Mouse (Mus musculus) brain, embryonic 18.5 days (tissue): Measurements from ENCODE around the gene Ednra.

ENCODE experiments used
- DNase-seq: peaks from one replicate; pipeline ENCODE4 v3.0.0-alpha.2; 2012; ENCODE audit warnings: low read depth, low spot score

Ednra gene

DNA sequence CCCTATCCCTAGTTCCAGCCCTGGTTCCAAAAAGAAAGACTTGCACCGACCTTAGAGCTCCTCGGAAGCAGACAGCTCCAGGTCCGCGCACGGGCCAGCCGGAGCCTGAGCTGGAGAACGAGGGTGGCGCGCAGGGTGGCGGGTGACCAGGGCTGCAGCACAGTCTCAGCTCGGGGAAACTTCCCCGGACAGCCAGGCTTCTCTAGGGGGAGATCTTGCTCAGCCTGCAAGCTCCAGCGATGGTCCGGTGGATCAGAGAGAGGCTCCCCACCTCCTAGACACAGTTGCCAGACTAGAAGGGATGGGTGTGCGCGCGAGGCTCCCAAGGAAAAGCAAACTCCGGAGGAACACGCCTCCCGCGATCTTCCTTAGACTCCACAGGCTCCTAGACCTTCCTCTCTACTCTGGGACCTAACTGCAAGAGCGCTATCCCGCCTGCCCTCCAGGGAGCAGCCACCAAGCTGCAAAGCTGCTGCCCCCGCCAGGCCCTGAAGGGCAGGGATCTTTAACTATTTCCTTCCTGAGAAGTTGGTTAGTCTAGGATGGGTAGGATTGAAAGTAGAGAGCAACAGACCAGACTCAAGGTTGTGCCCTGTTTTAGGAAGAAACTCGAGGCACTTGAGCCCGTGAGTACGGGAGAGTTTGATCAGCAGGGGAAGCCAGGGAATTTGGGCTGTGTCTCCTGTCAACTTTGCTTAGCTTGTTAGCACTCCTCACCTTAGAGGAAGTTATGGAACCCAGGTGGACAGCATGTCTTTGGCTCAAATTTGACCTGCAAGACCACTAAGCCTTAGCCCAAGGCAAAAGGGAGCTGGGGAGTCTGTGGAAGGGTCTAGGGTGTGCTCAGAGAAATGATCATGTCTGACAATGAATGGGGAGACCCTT, at the start of gene Ednra:
Gene Ednra, minus strand, starts transcription at position 419 of the 885 bp plus-strand sequence.
- DNase-seq: no peak

DNA sequence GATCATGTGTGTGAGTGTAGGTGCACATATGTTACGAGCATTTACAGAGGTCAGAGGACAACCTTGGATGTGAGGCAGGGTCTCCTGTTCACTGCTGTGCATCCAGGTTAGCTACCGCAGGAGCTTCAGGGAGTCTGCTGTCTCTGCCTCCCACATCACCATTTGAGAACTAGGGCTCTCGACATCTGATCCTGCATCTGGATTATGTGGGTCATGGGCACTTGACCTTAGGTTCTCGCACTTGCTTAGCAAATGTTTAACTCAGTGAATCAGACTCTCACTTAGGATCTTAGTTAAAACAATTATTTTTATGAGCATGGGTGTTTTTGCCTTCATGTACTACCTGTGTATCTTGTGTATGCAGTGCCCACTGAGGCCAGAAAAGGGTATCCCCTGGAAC, 49.6 kb upstream of the Ednra start:
- no peak for DNase-seq

DNA sequence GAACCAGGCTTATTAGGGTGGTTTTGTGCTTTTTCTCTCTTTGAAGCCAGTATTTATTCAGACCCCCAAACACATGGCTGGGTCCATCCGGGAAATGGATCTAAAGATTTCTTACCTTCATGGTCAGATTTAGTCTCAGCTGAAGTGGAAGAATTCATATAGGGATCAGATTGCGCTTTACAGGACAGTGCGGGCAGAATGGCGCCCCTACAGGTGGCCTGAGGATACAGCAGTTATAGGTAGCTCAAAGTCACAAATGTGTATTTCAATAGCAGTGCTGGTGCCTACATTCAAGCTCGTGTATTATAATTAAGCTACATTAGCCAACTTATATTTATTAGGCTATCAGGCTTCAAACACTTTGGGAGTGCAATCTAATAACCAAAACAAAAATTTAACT, 49.0 kb upstream of the Ednra start:
- DNase-seq: no peak

DNA sequence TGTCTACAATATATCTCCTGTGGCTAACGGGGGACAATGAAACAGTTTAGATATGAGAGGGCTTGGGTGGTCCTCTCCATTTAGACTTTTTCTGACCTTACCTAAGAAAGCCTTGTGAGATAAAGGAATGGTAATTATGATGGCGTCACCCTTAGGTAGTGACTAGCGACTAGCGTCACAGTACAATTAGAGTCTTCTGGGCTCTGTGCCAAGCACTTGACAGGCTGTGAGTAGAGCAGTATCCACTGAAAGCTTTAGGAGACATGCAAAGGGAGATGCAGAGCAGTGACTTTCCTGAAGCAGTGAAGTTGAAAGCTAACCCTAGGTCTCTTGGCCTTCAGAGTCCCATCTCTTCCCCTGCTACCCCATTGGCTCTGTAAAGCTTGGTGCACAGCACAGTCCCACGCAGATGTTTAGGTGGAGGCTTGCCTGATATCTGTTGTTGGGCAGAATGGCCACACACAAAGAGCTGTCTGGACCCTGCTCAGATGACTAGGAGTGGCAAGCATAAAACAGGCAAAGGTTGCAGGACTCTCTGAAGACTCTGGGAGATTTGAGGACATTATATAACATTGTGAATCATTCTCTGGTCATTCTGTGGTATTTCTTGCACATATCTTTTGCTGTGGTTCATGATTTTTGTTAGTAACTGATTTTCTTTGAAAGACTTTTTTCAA, 48.1 kb upstream of the Ednra start:
- no peak for DNase-seq

DNA sequence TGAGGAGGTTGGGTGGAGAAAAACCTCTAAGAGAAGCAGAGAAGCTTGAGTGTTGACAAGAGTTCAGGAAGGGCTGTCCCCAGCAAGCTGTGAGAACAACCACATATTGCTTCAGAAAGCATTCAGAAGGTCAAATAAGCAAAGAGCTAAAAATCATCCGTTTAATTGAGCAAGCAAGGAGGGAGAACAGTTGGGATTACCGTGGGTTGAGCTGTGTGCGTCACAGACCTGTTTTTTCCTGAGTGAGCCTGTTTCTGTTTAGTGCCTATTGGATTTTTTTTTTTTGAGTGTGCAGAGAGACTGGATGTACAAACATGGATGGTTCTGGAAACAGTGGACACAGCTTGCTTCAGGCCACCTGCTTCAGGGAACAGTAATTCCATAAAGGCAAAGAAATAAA, 46.7 kb upstream of the Ednra start:
- DNase-seq: no peak

DNA sequence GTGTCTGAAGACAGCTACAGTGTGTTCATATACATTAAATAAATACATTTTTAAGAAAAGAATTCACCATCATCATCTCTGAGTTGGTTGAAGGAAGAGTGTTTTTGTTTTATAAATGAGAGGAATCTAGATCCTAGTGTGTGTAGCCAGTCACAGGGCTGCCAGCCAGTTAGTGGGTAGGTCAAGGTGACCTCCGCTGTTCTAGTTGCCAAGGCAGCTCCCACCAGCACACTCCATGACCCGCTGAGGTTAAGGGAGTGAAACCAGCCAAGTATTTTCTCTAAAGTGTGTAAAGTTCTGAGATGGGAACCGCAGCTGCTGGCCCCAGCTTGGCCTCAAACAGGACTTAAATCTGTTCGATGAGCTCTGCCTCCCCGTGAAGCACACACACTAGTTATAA, 44.7 kb upstream of the Ednra start:
- no peak for DNase-seq

DNA sequence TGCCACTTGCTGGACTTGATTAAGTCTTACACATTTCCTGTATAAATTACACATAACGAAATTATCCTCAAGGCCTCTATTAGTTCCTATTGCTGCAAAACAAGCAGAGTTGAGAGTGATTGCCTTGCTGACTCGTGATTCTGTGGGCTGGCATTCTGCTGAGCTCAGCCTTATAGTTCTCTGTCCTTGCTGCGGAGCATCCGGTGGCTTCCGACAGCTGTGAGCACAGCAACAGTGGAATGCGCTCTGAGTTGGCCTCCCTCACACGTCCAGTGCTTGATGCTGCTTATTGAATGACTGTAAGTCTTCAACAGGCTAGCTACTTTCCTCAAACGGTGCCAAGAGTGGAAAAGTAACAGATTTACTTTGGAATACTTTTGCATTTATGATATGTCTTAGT, 40.0 kb upstream of the Ednra start:
- no peak for DNase-seq

DNA sequence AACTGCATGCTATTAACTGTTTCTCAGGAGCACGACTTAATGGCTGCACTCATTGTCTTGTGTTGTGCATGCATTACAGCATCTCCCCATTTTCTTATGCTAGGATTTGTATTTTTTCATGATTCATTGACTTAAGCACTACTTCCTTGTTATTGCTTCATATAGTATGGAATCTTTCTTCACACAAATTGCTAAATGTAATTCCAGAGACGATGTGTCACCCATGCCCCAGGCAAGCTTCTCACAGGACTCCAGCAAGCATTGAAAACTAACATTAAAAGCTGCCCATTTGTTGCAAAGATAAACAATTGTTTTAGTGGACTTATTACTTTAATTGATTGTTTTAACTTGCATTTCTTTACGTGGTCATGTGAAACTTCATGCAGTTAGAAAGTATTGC, 38.7 kb upstream of the Ednra start:
- DNase-seq: no peak

DNA sequence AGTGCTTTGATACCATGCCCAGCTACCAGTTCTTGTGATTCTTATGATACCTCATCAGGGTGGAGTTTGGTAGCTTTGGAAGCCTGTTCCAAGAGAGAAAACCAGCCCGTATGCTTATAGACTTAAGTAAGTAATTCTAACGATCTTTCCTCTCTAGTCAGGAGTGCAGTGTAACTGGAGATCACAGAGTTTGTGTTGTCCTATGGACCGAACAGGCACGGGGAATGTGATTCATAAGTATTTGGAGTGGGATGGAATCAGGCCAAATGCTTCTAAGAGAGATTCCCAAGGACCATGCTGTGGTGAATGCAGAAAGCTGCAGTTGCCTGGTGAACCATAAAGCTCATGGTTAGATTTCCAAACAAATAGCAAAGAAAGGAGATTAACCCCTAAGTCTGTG, 31.2 kb upstream of the Ednra start:
- DNase-seq: no peak

DNA sequence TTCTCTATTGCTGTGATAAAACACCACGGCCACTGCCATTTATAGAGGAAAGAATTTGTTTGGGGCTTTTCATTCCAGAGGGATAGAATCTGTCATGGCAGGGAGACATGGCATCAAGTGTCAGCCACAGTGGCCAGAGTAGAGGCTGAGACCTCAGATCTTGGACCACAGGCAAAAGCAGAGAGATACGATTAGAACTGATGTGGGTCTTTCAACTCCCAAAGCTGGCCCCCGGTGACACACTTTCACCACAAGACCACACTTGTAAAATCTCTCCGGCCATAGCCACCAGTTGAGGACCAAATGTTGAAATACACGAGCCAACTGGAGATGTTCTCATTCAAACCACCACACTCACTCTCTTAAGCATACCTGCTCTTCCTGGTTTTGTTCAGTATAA, 29.5 kb upstream of the Ednra start:
- DNase-seq: no peak

DNA sequence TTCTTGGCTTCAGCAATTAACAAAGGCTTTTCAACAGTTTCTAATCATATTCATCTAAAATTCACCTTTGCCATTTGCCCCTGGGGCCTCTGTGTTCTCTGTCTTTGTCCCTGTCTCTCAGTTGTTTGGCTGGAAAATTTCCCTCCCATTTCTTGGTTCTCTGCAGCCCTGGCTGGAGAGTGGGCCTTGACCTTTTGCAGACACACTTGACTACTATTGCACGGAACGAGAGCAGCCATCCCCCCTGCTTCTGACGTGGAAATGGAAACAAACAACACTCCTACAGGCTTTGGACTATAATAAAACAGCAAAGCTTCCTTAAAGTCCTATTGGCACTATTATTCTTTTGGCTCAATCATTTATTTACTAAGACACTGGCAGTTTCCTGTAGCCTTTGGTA, 27.8 kb upstream of the Ednra start:
- no peak for DNase-seq

DNA sequence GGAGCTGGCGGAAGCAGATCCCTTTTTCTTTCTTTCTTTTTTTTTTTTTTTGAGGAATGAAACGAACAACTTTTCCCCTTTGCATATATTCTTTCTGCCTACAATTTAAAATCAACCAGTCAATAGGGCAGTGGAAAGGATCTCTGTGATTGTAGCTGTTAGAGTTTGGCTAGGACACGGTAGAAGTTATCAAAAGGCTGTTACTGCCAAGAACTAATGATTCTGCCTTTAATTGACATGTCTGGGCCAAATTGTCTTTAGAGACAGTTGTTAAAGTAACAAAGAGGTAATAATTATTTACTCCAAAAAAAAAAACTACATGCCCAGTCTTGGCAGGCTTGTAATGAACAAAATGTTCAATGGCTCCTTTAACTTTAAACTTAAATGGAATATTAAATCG, 26.1 kb upstream of the Ednra start:
- DNase-seq: no peak

DNA sequence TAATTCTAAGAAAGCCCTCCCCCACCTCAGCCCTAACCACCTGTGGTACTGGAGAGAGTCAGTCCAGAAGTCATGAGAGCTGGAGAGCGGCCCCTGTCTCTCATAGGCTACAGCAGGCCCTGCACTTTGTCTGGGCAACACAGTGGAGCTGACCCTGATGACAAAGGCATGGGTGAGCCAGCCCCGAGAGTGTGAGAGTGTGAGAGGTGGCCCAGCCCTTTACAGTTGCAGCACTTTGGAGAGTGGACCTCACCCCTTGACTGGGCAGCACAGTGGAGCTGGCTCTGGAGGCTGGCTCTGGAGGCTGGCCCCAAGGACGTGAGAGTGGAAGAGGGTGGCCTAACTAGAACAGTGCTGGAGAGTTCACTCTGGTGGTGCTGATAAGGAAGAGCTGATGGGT, 20.2 kb upstream of the Ednra start:
- DNase-seq: no peak

DNA sequence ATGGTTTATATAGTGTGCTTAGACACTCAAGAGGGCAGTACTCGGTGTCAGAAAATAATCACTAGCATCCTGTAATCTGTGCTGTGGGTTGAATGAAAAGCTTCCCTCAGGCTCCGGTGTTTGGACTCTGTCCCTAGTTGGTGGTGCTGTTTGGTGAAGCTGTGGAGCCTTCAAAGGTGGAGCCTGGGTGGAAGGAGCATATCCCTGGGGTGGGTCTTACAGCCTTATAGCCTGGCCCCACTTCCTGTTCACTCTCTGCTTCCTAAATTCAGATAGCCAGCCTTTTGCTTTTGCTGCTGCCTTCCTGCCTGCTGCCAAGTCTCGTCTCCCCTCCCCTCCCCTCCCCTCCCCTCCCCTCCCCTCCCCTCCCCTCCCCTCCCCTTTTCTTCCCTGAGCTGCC, 18.1 kb upstream of the Ednra start:
- no peak for DNase-seq

DNA sequence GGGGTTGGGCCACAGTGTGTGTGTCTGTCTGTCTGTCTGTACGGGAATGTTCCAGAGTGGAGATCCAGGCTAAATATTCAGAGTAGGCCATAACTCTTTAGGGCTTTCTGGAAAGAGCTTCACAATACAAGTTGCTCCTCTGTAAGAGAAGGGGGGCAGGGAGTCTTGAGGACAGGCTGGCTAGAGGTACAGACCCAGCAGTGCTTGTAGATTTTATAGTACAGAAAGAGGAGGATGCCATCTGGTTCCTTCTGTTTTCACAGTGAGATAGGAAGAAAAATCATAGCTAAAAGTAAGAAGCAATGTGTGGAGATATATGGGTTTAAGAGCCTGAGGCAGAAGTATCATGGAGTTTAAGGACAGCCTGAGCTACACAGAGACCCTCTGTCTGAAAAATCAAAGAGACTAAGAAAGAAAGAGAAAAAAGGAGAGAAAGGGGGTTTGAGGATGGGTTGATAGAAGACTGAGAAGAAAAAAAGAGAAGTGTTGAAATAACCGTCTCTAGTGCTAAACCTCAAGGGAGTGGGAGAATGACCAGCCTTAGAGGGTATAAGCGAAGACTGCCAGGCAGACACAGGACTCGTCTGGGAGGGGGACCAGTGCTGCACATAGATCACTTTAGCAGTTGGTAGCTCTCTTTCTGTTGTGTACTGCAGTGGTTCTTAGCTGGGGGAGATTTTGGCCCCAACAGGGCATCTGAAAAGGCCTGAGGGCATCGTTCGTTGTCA, 16.9 kb upstream of the Ednra start:
- no peak for DNase-seq

DNA sequence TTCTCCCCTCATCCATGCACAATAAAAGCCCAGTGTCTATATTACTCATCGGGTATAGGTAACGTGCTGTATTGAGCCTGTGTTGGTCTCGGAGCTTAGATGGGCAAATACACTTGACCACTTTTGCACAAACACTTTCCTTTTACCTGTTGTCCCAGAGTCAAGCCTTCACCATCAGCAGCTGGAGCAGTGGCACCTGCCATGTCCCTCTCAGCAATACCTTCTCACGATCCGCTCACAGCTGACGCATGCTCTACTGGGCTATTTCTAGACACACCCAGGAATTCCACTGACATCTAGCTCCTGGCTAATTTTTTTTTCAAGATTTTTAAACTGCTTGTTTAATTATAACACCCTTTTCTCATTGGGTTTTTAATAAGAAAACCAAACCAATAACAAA, 14.2 kb upstream of the Ednra start:
- DNase-seq: no peak

DNA sequence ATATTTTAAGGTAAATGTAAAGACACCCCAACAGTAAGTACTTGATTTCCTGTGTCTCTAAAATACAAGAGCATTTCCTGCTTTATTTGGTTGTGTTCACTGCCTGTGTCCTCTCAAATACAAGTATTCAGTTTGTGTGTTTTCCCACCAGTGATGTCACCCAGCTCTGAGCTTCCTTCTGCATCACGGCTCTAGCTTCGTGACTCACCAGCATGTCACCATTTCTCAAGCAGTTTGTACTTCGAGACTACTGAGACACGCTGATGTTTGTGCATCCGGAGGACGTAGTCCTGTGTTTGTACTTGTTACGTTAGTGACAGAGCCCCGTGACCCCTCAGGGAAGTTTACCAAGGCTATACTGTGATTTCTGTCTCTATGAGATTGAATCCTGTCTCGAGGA, 13.1 kb upstream of the Ednra start:
- DNase-seq: no peak

DNA sequence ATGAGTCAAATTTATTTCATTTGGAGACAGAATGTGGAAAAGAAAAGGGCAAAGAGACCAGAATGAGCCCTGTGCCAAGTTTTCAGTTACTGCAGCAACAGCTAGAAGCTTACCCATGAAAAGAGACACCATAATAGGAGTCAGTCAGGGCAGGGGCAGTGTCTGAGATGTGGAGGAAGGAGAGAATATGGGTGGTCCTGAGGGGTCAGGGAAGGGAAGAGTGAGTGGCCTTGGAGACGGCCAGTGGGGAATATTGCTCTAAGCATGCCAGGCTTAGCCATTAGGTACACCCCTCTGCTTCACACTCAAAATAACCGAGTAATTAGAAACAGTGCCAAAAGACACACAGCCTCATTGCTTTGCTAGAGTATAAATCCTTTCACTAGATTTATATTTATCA, 9.5 kb upstream of the Ednra start:
- no peak for DNase-seq

DNA sequence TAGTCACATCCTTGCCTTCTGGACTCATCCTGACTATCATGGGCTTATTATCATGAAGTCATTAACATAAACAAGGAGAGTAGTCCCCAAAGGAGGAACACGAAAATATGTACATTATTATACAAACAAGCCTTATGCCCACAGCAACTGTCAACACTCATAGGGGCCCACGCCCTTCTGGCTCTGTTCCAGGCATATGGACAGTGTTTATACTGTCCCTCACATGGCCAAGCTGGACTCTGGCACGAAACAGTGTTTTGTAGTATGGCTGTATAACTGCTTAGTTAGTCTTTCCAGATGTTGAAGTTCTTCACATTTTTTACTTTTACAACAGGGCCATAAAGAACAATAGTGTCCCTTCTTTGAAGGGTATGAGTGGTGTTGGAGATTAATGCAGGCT, 8.7 kb upstream of the Ednra start:
- DNase-seq: no peak

DNA sequence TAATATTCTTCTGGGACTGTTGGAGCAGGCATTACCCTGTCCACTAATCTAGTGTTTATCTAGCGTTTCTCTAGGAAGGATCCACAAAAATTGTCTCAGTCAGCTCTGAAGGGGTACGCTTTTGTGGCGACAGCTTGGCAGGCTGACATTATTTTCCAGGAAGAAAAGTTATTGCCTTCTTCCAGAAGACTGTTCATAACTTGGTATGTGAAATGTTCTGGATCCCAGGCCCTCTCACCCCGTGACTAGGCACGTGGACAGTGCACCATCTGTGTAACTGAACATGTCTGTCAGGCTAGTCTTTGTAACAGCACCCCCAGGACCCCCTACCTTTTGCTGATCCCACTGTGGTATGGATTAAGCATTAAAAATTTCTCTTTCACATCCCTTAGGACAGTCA, 1.1 kb upstream of the Ednra start:
- DNase-seq: no peak

DNA sequence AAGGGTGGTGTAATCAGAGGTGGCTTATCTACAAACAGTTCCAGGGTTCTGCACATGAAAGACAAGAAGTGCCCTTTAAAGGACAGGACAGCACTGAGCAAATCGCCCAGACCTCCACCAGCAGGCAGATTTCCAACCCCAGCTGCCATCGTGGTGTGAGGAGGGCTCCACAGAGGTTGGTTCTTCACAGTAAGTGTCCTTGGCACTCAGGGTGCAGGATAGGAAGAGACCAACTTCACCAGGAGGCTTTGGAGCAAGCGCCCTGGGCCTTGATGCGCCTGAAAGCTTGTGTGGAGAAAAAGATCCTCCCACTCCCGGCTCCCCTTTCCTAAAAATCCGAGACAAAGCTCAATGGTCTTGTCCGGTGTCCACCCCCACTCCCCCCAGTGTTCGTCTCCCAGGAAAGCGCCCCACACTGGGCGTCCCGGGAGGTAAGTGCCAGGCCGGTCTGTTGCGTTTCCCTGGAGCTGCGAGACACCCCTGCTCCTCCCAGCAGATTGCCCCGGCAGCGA, 674 bp downstream of the Ednra start:
- DNase-seq: no peak

DNA sequence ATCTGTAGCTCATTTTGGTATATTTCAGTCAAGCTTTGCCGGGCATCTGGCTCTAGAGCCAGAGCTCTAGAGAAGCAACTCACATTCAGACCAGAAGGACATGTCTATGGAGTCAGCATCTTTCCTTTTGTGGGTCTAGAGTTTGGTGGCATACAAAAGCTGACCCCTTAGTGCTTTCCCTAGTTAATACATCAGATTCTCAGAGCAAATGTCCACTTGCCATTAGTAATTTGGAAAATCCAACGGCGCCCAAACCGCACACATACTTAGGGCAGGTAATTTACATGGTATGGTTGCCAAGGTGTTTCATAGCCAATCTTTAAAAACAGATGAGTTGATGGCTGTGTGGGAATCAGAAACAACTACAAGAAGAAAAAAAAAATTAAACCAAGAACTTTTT, 1.2 kb downstream of the Ednra start:
- DNase-seq: no peak
